Mouse (Mus musculus): ENCODE data around the gene Hist2h2be. TPM values are rescaled to one million over a fixed set of nuclear protein-coding genes. Genes with fewer than 3 reads are reported as not detected.
"Not testable (repeated sequence)": the region's sequence is repeated elsewhere in the genome, so short reads cannot be mapped to it uniquely, and the experiment has no call there.

The Hist2h2be gene
- polyA plus RNA-seq, 1 experiment, result 1.3 TPM

GRCm38 (mm10) chr3:96209242-96209641 is 11.7 kb upstream of the Hist2h2be start:
- TF ChIP-seq POLR2A (IDR thresholded peaks at IDR 0.05; ENCODE audit: insufficient read depth, low read length), result no peak
- peak; percentile 80 for TF ChIP-seq CTCF (IDR thresholded peaks at IDR 0.05; ENCODE audit: low read depth, low read length)
- TF ChIP-seq EP300 (IDR thresholded peaks at IDR 0.05; ENCODE audit: insufficient read depth, low read depth, low read length), result no peak
- no peak overlapping the region for H3K27ac ChIP-seq (ENCODE audit: insufficient read depth, low read length)
- H3K4me3 ChIP-seq (ENCODE audit: low read depth, low read length), result no peak overlapping the region
- no peaks in the 10 kb centered on the region for H3K4me1 ChIP-seq (ENCODE audit: control insufficient read depth, insufficient read depth, low read length)
- no peak overlapping the region for H3K9ac ChIP-seq (ENCODE audit: low read depth, poor library complexity, severe bottlenecking)
- no peaks in the 10 kb centered on the region for H3K36me3 ChIP-seq (ENCODE audit: control insufficient read depth, insufficient read depth, low read length, poor library complexity, severe bottlenecking)
- H3K27me3 ChIP-seq (ENCODE audit: control insufficient read depth, insufficient read depth, low read length, poor library complexity, severe bottlenecking), result peaks cover 1% of the 10 kb centered on the region; the same call in 1 of the 2 replicates
- H3K9me3 ChIP-seq (replicated peaks; ENCODE audit: control insufficient read depth, insufficient read depth, low read length, poor library complexity, severe bottlenecking), result no peaks in the 10 kb centered on the region

GRCm38 (mm10) chr3:96219191-96219641 is 1.7 kb upstream of the Hist2h2be start:
- peak overlapping the region; percentile 98 for H3K27ac ChIP-seq (ENCODE audit: insufficient read depth, low read length)
- no peaks in the 10 kb centered on the region for H3K9me3 ChIP-seq (replicated peaks; ENCODE audit: control insufficient read depth, insufficient read depth, low read length, poor library complexity, severe bottlenecking)
- H3K36me3 ChIP-seq (ENCODE audit: control insufficient read depth, insufficient read depth, low read length, poor library complexity, severe bottlenecking), result no peaks in the 10 kb centered on the region
- H3K9ac ChIP-seq (ENCODE audit: low read depth, poor library complexity, severe bottlenecking), result peak overlapping the region; percentile 97
- TF ChIP-seq CTCF (IDR thresholded peaks at IDR 0.05; ENCODE audit: low read depth, low read length) (no peak), POLR2A (IDR thresholded peaks at IDR 0.05; ENCODE audit: insufficient read depth, low read length) (no peak), EP300 (IDR thresholded peaks at IDR 0.05; ENCODE audit: insufficient read depth, low read depth, low read length) (no peak)
- H3K27me3 ChIP-seq (ENCODE audit: control insufficient read depth, insufficient read depth, low read length, poor library complexity, severe bottlenecking), result no peaks in the 10 kb centered on the region
- no peaks in the 10 kb centered on the region for H3K4me1 ChIP-seq (ENCODE audit: control insufficient read depth, insufficient read depth, low read length)
- peak overlapping the region; percentile 76 for H3K4me3 ChIP-seq (ENCODE audit: low read depth, low read length)

GRCm38 (mm10) chr3:96219661-96220130 is 1.2 kb upstream of the Hist2h2be start, which contains the start of the genes Bola1 and Hist2h2ab:
Bola1 (minus strand) TSS chr3:96219709.
Hist2h2ab (plus strand) TSS chr3:96219865.
- Histone ChIP-seq H3K4me1 (ENCODE audit: control insufficient read depth, insufficient read depth, low read length) (no peaks in the 10 kb centered on the region), H3K27me3 (ENCODE audit: control insufficient read depth, insufficient read depth, low read length, poor library complexity, severe bottlenecking) (no peaks in the 10 kb centered on the region), H3K9ac (ENCODE audit: low read depth, poor library complexity, severe bottlenecking) (peak within 1 kb of the TSS; percentile 97), H3K36me3 (ENCODE audit: control insufficient read depth, insufficient read depth, low read length, poor library complexity, severe bottlenecking) (no peaks in the 10 kb centered on the region), H3K4me3 (ENCODE audit: low read depth, low read length) (peak within 1 kb of the TSS; percentile 89), H3K9me3 (replicated peaks; ENCODE audit: control insufficient read depth, insufficient read depth, low read length, poor library complexity, severe bottlenecking) (no peaks in the 10 kb centered on the region), H3K27ac (ENCODE audit: insufficient read depth, low read length) (peak within 1 kb of the TSS; percentile 98)
- no peak for TF ChIP-seq EP300 (IDR thresholded peaks at IDR 0.05; ENCODE audit: insufficient read depth, low read depth, low read length)
- no peak for TF ChIP-seq CTCF (IDR thresholded peaks at IDR 0.05; ENCODE audit: low read depth, low read length)
- TF ChIP-seq POLR2A (IDR thresholded peaks at IDR 0.05; ENCODE audit: insufficient read depth, low read length), result no peak

GRCm38 (mm10) chr3:96220131-96220764 is 671 bp upstream of the Hist2h2be start:
- not testable (repeated sequence) for H3K9me3 ChIP-seq (replicated peaks; ENCODE audit: control insufficient read depth, insufficient read depth, low read length, poor library complexity, severe bottlenecking)

GRCm38 (mm10) chr3:96221640-96222038 is 720 bp downstream of the Hist2h2be start:
- peak overlapping the region; percentile 63 for H3K9ac ChIP-seq (ENCODE audit: low read depth, poor library complexity, severe bottlenecking)
- H3K27ac ChIP-seq (ENCODE audit: insufficient read depth, low read length), result peak overlapping the region; percentile 46
- no peaks in the 10 kb centered on the region for H3K4me1 ChIP-seq (ENCODE audit: control insufficient read depth, insufficient read depth, low read length)
- H3K4me3 ChIP-seq (ENCODE audit: low read depth, low read length), result peak overlapping the region; percentile 83
- H3K9me3 ChIP-seq (replicated peaks; ENCODE audit: control insufficient read depth, insufficient read depth, low read length, poor library complexity, severe bottlenecking), result no peaks in the 10 kb centered on the region
- no peaks in the 10 kb centered on the region for H3K36me3 ChIP-seq (ENCODE audit: control insufficient read depth, insufficient read depth, low read length, poor library complexity, severe bottlenecking)
- TF ChIP-seq EP300 (IDR thresholded peaks at IDR 0.05; ENCODE audit: insufficient read depth, low read depth, low read length) (no peak), CTCF (IDR thresholded peaks at IDR 0.05; ENCODE audit: low read depth, low read length) (no peak), POLR2A (IDR thresholded peaks at IDR 0.05; ENCODE audit: insufficient read depth, low read length) (no peak)
- no peaks in the 10 kb centered on the region for H3K27me3 ChIP-seq (ENCODE audit: control insufficient read depth, insufficient read depth, low read length, poor library complexity, severe bottlenecking)

More at GRCm38 (mm10) chr3:96220131-96220764, 671 bp upstream of the Hist2h2be start:
- peak overlapping the region; percentile 97 for H3K9ac ChIP-seq (ENCODE audit: low read depth, poor library complexity, severe bottlenecking)
- H3K27ac ChIP-seq (ENCODE audit: insufficient read depth, low read length), result peak overlapping the region; percentile 98
- H3K4me1 ChIP-seq (ENCODE audit: control insufficient read depth, insufficient read depth, low read length); H3K36me3 ChIP-seq (ENCODE audit: control insufficient read depth, insufficient read depth, low read length, poor library complexity, severe bottlenecking); H3K27me3 ChIP-seq (ENCODE audit: control insufficient read depth, insufficient read depth, low read length, poor library complexity, severe bottlenecking): not testable (repeated sequence)
- H3K4me3 ChIP-seq (ENCODE audit: low read depth, low read length), result peak overlapping the region; percentile 89

GRCm38 (mm10) chr3:96222774-96223173 is 1.9 kb downstream of the Hist2h2be start:
- Histone ChIP-seq H3K9ac (ENCODE audit: low read depth, poor library complexity, severe bottlenecking) (no peak overlapping the region), H3K4me1 (ENCODE audit: control insufficient read depth, insufficient read depth, low read length) (no peaks in the 10 kb centered on the region), H3K36me3 (ENCODE audit: control insufficient read depth, insufficient read depth, low read length, poor library complexity, severe bottlenecking) (no peaks in the 10 kb centered on the region), H3K4me3 (ENCODE audit: low read depth, low read length) (no peak overlapping the region), H3K9me3 (replicated peaks; ENCODE audit: control insufficient read depth, insufficient read depth, low read length, poor library complexity, severe bottlenecking) (no peaks in the 10 kb centered on the region), H3K27me3 (ENCODE audit: control insufficient read depth, insufficient read depth, low read length, poor library complexity, severe bottlenecking) (no peaks in the 10 kb centered on the region), H3K27ac (ENCODE audit: insufficient read depth, low read length) (no peak overlapping the region)
- no peak for TF ChIP-seq POLR2A (IDR thresholded peaks at IDR 0.05; ENCODE audit: insufficient read depth, low read length)
- no peak for TF ChIP-seq CTCF (IDR thresholded peaks at IDR 0.05; ENCODE audit: low read depth, low read length)
- no peak for TF ChIP-seq EP300 (IDR thresholded peaks at IDR 0.05; ENCODE audit: insufficient read depth, low read depth, low read length)

Measured in ES-Bruce4 (cell line).